Mouse (Mus musculus) CH12.LX (cell line): ENCODE measurements around the gene Pdrg1.

Experiments used
- CTCF ChIP-seq, 2 experiments: IDR thresholded peaks in 1 of 2; conservative IDR thresholded peaks in 1 of 2; 2 replicates each; pipeline ENCODE4 v1.5.1; 2011 to 2012; ENCODE audit warnings: low read depth in 2 of 2, low read length in 2 of 2, improper control_type of control experiment in 1 of 2, inconsistent platforms in 1 of 2, mild to moderate bottlenecking in 1 of 2, moderate library complexity in 1 of 2
- MAFK ChIP-seq: IDR thresholded peaks from 2 replicates; pipeline ENCODE4 v1.6.1; 2011; ENCODE audit warnings: low read length, improper control_type of control experiment; ENCODE audit not compliant: insufficient replicate concordance
- TCF12 ChIP-seq: IDR thresholded peaks from 2 replicates; pipeline ENCODE4 v1.6.1; 2014; ENCODE audit warnings: low read depth, mild to moderate bottlenecking, inconsistent platforms, low read length, improper control_type of control experiment

DNA sequence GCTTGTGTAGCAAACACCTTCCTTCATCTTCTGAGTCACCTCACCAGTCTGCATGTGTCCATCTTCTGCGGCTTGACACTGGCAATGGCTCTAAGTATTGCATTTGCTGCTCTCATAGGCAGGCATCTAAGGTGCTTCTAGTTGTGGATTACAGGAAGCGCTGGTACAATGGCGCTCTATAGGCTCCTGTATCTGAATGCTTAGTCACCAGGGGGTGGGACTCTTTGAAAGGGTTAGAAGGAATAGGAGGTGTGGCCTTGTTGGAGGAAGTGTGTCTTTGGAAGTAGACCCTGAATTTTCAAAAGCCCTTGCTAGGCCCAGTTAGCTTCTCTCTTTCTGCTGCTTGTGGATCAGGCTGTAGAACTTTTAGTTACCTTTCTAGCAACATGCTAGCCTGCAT lies 5.9 kb upstream of the Pdrg1 start:
- TF ChIP-seq CTCF (conservative IDR thresholded peaks at IDR 0.05 in 1 of 2, IDR thresholded peaks at IDR 0.05 in 1 of 2; ENCODE audit: low read depth in 2 of 2, low read length in 2 of 2) = no peak
- TF ChIP-seq MAFK = no peak
- no peak for TF ChIP-seq TCF12
